Mouse (Mus musculus): ENCODE measurements around the gene Npl. TPM values are rescaled to one million over a fixed set of nuclear protein-coding genes. Genes with fewer than 3 reads are reported as not detected.

The Npl gene
- total and polyA plus RNA-seq, 3 experiments: 0.43 to 2.1 (median 1.5) TPM

- no peak for DNase-seq
- no peak overlapping the region for H3K9ac ChIP-seq (ENCODE audit: low read depth, low read length)
- H3K36me3 ChIP-seq (ENCODE audit: control insufficient read depth, insufficient read depth, low read length): peaks cover 3% of the 10 kb centered on the region; the same call in 1 of the 2 replicates
- H3K4me3 ChIP-seq: no peak overlapping the region
- no peaks in the 10 kb centered on the region for H3K79me2 ChIP-seq (replicated peaks; ENCODE audit: control insufficient read depth, insufficient read depth, low read length)
- H3K27ac ChIP-seq: no peak overlapping the region
- no peaks in the 10 kb centered on the region for H3K27me3 ChIP-seq (ENCODE audit: control insufficient read depth, insufficient read depth, low read length)
- intact Hi-C loops (cut with DNase I): no loop called here
- WGBS: 90% methylated on average over 3 of the region's 3 CpGs
- TF ChIP-seq EP300 (IDR thresholded peaks at IDR 0.05; ENCODE audit: insufficient read depth, low read depth, low read length) (no peak), CTCF (IDR thresholded peaks at IDR 0.05) (no peak), POLR2A (IDR thresholded peaks at IDR 0.05; ENCODE audit: insufficient read depth, low read depth, low read length) (no peak)
- H3K4me1 ChIP-seq (ENCODE audit: control insufficient read depth, insufficient read depth, low read length): no peaks in the 10 kb centered on the region
These were observed 96.7 kb downstream of the Npl start for GRCm38 (mm10) chr1:153453146-153453642.

Other genes starting within 250 kb of the Npl start
- gene Lamc1, start 217.3 kb downstream of the Npl start, total RNA-seq (2021): 100 to 1,000 TPM; 111 to 116 TPM
- 103 and 138 TPM in 2 replicates for gene Lamc1, start 217.3 kb downstream of the Npl start, polyA plus RNA-seq (2012; rRNA removed)
- not detected for gene Shcbp1l, start 124.9 kb downstream of the Npl start, total RNA-seq (2021)
- 0.06 TPM in 1 of 2 replicates, not detected in the other for gene Shcbp1l, start 124.9 kb downstream of the Npl start, polyA plus RNA-seq (2012; rRNA removed)
- 10 to 100 TPM; 44.0 to 45.4 TPM for gene Dhx9, start 62.4 kb downstream of the Npl start, total RNA-seq (2021)
- gene Dhx9, start 62.4 kb downstream of the Npl start, polyA plus RNA-seq (2012; rRNA removed): 10.1 and 22.2 TPM in 2 replicates
- not detected for gene Rgs8, start 103.0 kb upstream of the Npl start, total RNA-seq (2021)
- gene Rgs8, start 103.0 kb upstream of the Npl start, polyA plus RNA-seq (2012; rRNA removed): 0.06 TPM in 2 replicates
- gene Rgs16, start 190.3 kb upstream of the Npl start, total RNA-seq (2021): 1 to 10 TPM; 1.4 to 1.9 TPM
- gene Rgs16, start 190.3 kb upstream of the Npl start, polyA plus RNA-seq (2012; rRNA removed): 0.80 and 1.3 TPM in 2 replicates
- gene Rnasel, start 199.4 kb upstream of the Npl start, total RNA-seq (2021): 1 to 10 TPM; 4.1 to 4.6 TPM
- gene Rnasel, start 199.4 kb upstream of the Npl start, polyA plus RNA-seq (2012; rRNA removed): 2.5 and 4.4 TPM in 2 replicates